Mouse (Mus musculus) kidney, adult 2 months (tissue): ENCODE results near the gene Mbtps1.

ENCODE experiments used
- CTCF ChIP-seq: fragments of 200-500 bp; conservative IDR thresholded peaks from 2 replicates; pipeline ENCODE4 v1.5.1; 2011; ENCODE audit warnings: low read depth, mild to moderate bottlenecking, control low read depth, low read length, moderate library complexity, mixed read lengths; ENCODE audit not compliant: insufficient read depth, insufficient read length
- POLR2A ChIP-seq: fragments of 200-500 bp; IDR thresholded peaks from one replicate; pipeline ENCODE4 v1.6.1; 2011; ENCODE audit warnings: low read depth, low read length, control low read depth

DNA sequence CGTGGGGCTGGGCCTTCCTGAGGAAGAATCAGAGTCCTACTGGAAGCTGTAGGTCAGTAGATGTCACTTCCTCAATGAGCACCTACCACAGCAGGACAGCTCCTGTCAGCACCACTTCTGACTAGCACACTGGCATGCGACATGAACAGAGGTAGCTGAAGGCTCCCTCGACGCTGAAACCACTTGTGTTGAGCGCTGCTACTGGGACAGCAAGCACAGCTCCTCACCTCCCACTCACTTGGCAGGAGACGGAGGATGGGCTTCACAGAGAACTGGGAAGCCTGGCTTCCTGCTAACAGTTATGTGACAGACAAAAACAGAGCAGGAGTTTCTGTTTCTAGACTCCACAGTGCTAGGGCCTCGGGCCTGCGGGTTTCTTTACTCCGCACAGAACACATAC is 26.6 kb downstream of the Mbtps1 start:
- TF ChIP-seq POLR2A (no peak), CTCF (no peak)
